Mouse (Mus musculus) MEL (cell line): Measurements from ENCODE around the gene Lasp1.

ENCODE experiments used
- CTCF ChIP-seq, 3 experiments: IDR thresholded peaks in 2 of 3; conservative IDR thresholded peaks in 1 of 3; 2 replicates each; pipeline ENCODE4 v1.5.1; 2011 to 2012; ENCODE audit warnings: low read length in 3 of 3, low read depth in 2 of 3, mild to moderate bottlenecking in 2 of 3, improper control_type of control experiment in 1 of 3, inconsistent platforms in 1 of 3, mixed read lengths in 1 of 3, moderate library complexity in 1 of 3; ENCODE audit not compliant: control insufficient read depth in 1 of 3, insufficient read depth in 1 of 3, poor library complexity in 1 of 3, severe bottlenecking in 1 of 3
- EP300 ChIP-seq, 2 experiments: IDR thresholded peaks; 2 replicates each; pipeline ENCODE4 v1.6.1; 2011; ENCODE audit warnings: improper control_type of control experiment in 2 of 2, low read length in 2 of 2, low read depth in 1 of 2, mild to moderate bottlenecking in 1 of 2
- GABPA ChIP-seq: IDR thresholded peaks from 2 replicates; pipeline ENCODE4 v1.6.1; 2012; ENCODE audit warnings: low read depth, mild to moderate bottlenecking, inconsistent platforms, low read length, improper control_type of control experiment, moderate library complexity
- GATA1 ChIP-seq: IDR thresholded peaks from 2 replicates; pipeline ENCODE4 v1.6.1; 2011; ENCODE audit warnings: low read depth, low read length, improper control_type of control experiment
- JUND ChIP-seq: IDR thresholded peaks from 2 replicates; pipeline ENCODE4 v1.6.1; 2011; ENCODE audit warnings: low read depth, mild to moderate bottlenecking, improper control_type of control experiment, low read length
- KAT2A ChIP-seq: conservative IDR thresholded peaks from 2 replicates; pipeline ENCODE4 v1.6.1; 2012; ENCODE audit warnings: low read depth, low read length, improper control_type of control experiment, inconsistent platforms
- NRF1 ChIP-seq: IDR thresholded peaks from 2 replicates; pipeline ENCODE4 v1.6.1; 2014; ENCODE audit warnings: low read depth, mild to moderate bottlenecking, inconsistent platforms, low read length, improper control_type of control experiment, moderate library complexity; ENCODE audit not compliant: poor library complexity, insufficient read depth, severe bottlenecking
- POLR2A ChIP-seq, 2 experiments: IDR thresholded peaks; 2 replicates each; pipeline ENCODE4 v1.6.1; 2011 to 2012; ENCODE audit warnings: low read length in 2 of 2, mild to moderate bottlenecking in 2 of 2, control low read depth in 1 of 2, improper control_type of control experiment in 1 of 2, low read depth in 1 of 2, moderate library complexity in 1 of 2; ENCODE audit not compliant: control insufficient read depth in 1 of 2, insufficient read depth in 1 of 2, poor library complexity in 1 of 2
- UBTF ChIP-seq: IDR thresholded peaks from 2 replicates; pipeline ENCODE4 v1.6.1; 2012; ENCODE audit warnings: low read depth, mild to moderate bottlenecking, inconsistent platforms, low read length, improper control_type of control experiment, moderate library complexity, borderline replicate concordance; ENCODE audit not compliant: insufficient read depth

GRCm38 (mm10) chr11:97820840-97821239 is 22.0 kb downstream of the Lasp1 start:
- TF ChIP-seq POLR2A (IDR thresholded peaks at IDR 0.05; ENCODE audit: control insufficient read depth in 1 of 2, insufficient read depth in 1 of 2, low read depth in 1 of 2, low read length in 2 of 2, poor library complexity in 1 of 2) = no peak
- no peak for TF ChIP-seq KAT2A
- TF ChIP-seq JUND = no peak
- TF ChIP-seq CTCF (IDR thresholded peaks at IDR 0.05 in 2 of 3, conservative IDR thresholded peaks at IDR 0.05 in 1 of 3; ENCODE audit: control insufficient read depth in 1 of 3, insufficient read depth in 1 of 3, low read depth in 2 of 3, low read length in 3 of 3, poor library complexity in 1 of 3, severe bottlenecking in 1 of 3) = no peak
- TF ChIP-seq GABPA = no peak
- TF ChIP-seq GATA1 = no peak
- TF ChIP-seq EP300 (IDR thresholded peaks at IDR 0.05; ENCODE audit: low read depth in 1 of 2, low read length in 2 of 2) = no peak
- no peak for TF ChIP-seq UBTF
- TF ChIP-seq NRF1 = no peak
